Comparison of ENCODE assay signal across 8 mouse cellular contexts in the genomic region with DNA sequence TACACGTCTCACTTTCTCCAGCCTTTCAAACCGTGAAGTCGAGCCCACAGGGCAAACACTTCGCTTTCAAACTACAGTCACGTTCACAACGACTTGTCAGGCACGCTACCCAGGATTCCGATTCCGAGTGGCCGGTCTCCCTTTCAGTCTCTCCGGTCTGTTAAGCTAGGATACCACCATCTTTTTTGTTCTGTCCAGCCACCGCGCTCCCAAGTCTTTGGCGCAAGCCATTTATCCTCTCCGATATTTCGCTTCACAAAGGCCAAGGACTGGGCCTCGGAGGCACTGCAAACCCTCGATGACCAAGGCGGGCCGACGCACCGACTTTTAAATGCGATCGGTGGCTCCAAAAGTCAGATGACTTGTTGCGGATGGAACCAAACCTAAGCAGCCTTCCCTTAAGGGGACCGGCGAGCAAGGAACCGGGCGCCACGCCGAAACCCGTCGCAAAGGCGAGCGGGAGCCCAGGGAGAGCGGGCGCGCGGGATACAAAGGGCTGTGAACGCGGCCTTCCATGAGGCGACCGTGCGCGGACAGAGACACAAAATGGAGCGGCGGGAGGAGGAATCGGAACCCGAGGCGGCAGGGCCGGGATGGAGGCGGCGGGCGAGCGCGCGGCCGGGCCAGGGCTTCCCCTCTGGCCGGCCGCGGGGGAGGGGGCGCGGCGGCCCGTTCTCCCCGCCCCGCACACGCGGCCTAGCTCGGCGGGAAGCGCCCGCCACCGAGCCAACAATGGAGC. TPM values are rescaled to one million over a fixed set of nuclear protein-coding genes. Genes with fewer than 3 reads are reported as not detected.
DNase-seq lines count a peak whose midpoint lies in the region; ATAC-seq and TF ChIP-seq lines count a peak whose summit lies in the region.

No protein-coding gene starts in this region.

- peaks cover 51% of the 10 kb centered on the region for H3K79me2 ChIP-seq in macrophage (ENCODE audit: inconsistent target)

- H3K27ac ChIP-seq in gastrocnemius, adult 2 months, result peak overlapping the region; percentile 97
- H3K27ac ChIP-seq in hindbrain, embryonic 16.5 days (ENCODE audit: low read depth, low read length), result peak overlapping the region; percentile 97
- H3K27ac ChIP-seq in macrophage, result peak overlapping the region; percentile 75

- peaks cover 9% of the 10 kb centered on the region for H3K4me1 ChIP-seq in hindbrain, embryonic 16.5 days (ENCODE audit: control insufficient read depth, insufficient read depth, low read depth, low read length)

- peak overlapping the region; percentile 95 for H3K4me3 ChIP-seq in gastrocnemius, adult 2 months
- peak overlapping the region; percentile 97 for H3K4me3 ChIP-seq in hindbrain, embryonic 16.5 days (ENCODE audit: low read length)
- H3K4me3 ChIP-seq in macrophage (ENCODE audit: inconsistent target), result peak overlapping the region; percentile 80

- TF ChIP-seq CTCF in gastrocnemius, adult 2 months (IDR thresholded peaks at IDR 0.05), result no peak

- peak overlapping the region; percentile 83 for H3K4me2 ChIP-seq in hindbrain, embryonic 16.5 days (ENCODE audit: low read length)

- ATAC-seq in hindbrain, embryonic 16.5 days, result peak; percentile 46

- H3K9me3 ChIP-seq in hindbrain, embryonic 16.5 days (ENCODE audit: control insufficient read depth, low read length), result no peaks in the 10 kb centered on the region

- intact Hi-C loops in gastrocnemius, adult 2 months (cut with DNase I), result loop anchor here (10.0 kb wide), 1 partner anchor 311 kb away; a partner anchor contains a TSS

- H3K27me3 ChIP-seq in hindbrain, embryonic 16.5 days (replicated peaks; ENCODE audit: control insufficient read depth, insufficient read depth, low read length), result no peaks in the 10 kb centered on the region

- peak overlapping the region; percentile 99 for H3K9ac ChIP-seq in hindbrain, embryonic 16.5 days (ENCODE audit: low read depth, low read length)

- H3K36me3 ChIP-seq in hindbrain, embryonic 16.5 days (ENCODE audit: control insufficient read depth, insufficient read depth, low read length), result no peaks in the 10 kb centered on the region
- no peaks in the 10 kb centered on the region for H3K36me3 ChIP-seq in macrophage (ENCODE audit: inconsistent target)

- DNase-seq in T-cell, adult 2 months (ENCODE audit: low spot score), result peak; percentile 32
- DNase-seq in cerebellum, postnatal 14 days, result peak; percentile 68 to 71
- peak; percentile 65 for DNase-seq in gastrocnemius, adult 2 months
- DNase-seq in left cerebral cortex, adult 8-10 months (ENCODE audit: low spot score in 2 of 2), result peak; percentile 13 to 51
- peak; percentile 36 for DNase-seq in right cerebral cortex, adult 18-20 months
- peak; percentile 68 for DNase-seq in thymus, postnatal 4 days

- under 1% methylated on average over 51 of the region's 74 CpGs for WGBS in hindbrain, embryonic 16.5 days
- 0% methylated on average over 55 of the region's 74 CpGs for WGBS in macrophage (ENCODE audit: missing documents)

RNA-seq across cellular contexts. Expression of a gene that starts 3.8 kb away (rescaled TPM):
- total RNA-seq in gastrocnemius, adult 2 months (2021), result 10 to 100 TPM; 21.8 to 26.0 TPM
- 111 and 128 TPM in 2 replicates for polyA plus RNA-seq in hindbrain, embryonic 16.5 days (2015; fragmentation: Nextera tagmentation; extraction: Ambion mirVana)
- 100 to 1,000 TPM in 2 of 4 experiments, 10 to 100 TPM in 2; 86.2 to 103 (median 96.1) TPM for total RNA-seq in left cerebral cortex, adult 8-10 months (2022)
- 100 to 1,000 TPM; 115 to 389 (median 207) TPM for total RNA-seq in macrophage (2018; cell fraction: chromatin; rRNA removed)
- total RNA-seq in macrophage (2018; cell fraction: cytosol; rRNA removed), result 10 to 100 TPM; 32.6 to 49.6 (median 39.0) TPM
- total RNA-seq in macrophage (2018; cell fraction: nucleus; rRNA removed), result 100 to 1,000 TPM in 21 of 26 experiments, 10 to 100 TPM in 5; 86.0 to 223 (median 129) TPM
- polyA plus RNA-seq in macrophage (2018), result 34.3 to 45.3 TPM (median 41.5 TPM) in 3 replicates

Comparison
In these comparisons a context has a peak if more than half of its experiments do, and no peak if none do; other contexts are left out.
1. Peak in every context shown above with its lines: DNase-seq, ATAC-seq, H3K4me3 ChIP-seq and H3K27ac ChIP-seq.